Mouse (Mus musculus) naive thymus-derived CD4-positive, alpha-beta T cell, adult 2 months (primary cell): ENCODE data around the gene Prr19.
"Not testable (repeated sequence)": the region's sequence is repeated elsewhere in the genome, so short reads cannot be mapped to it uniquely, and the experiment has no call there.

Experiments used
- DNase-seq: peaks from one replicate; pipeline ENCODE4 v3.0.0-alpha.2; 2011; ENCODE audit warnings: low read depth

Gene Prr19

GRCm38 (mm10) chr7:25301063-25301462 lies at the start of gene Prr19:
TSS of gene Prr19 (plus strand) at chr7:25301411.
- no peak for DNase-seq

GRCm38 (mm10) chr7:25251822-25252221 lies 49.4 kb upstream of the Prr19 start:
- DNase-seq, result no peak

- no peak for DNase-seq
Measured at GRCm38 (mm10) chr7:25261896-25262295, 39.3 kb upstream of the Prr19 start.

- no peak for DNase-seq
Measured at GRCm38 (mm10) chr7:25263968-25264870, 37.0 kb upstream of the Prr19 start.

GRCm38 (mm10) chr7:25265743-25266142 lies 35.5 kb upstream of the Prr19 start:
- not testable (repeated sequence) for DNase-seq

GRCm38 (mm10) chr7:25266180-25266962 lies 34.8 kb upstream of the Prr19 start:
- DNase-seq, result no peak

GRCm38 (mm10) chr7:25267301-25267750 lies 33.9 kb upstream of the Prr19 start, which contains the start of gene Cic:
TSS of gene Cic (plus strand) at chr7:25267704.
- DNase-seq, result peak; percentile 100

GRCm38 (mm10) chr7:25267751-25268463 lies 33.3 kb upstream of the Prr19 start:
- DNase-seq, result peak; percentile 100

- DNase-seq, result no peak
Measured at GRCm38 (mm10) chr7:25268588-25268987, 32.6 kb upstream of the Prr19 start.

- DNase-seq, result peak; percentile 61
Measured at GRCm38 (mm10) chr7:25269029-25269428, 32.2 kb upstream of the Prr19 start.

- DNase-seq, result peak; percentile 71
Measured at GRCm38 (mm10) chr7:25269545-25270271, 31.5 kb upstream of the Prr19 start.

- DNase-seq, result no peak
Measured at GRCm38 (mm10) chr7:25270652-25271633, 30.3 kb upstream of the Prr19 start.

GRCm38 (mm10) chr7:25271651-25272444 lies 29.4 kb upstream of the Prr19 start:
- no peak for DNase-seq

- DNase-seq, result no peak
Measured at GRCm38 (mm10) chr7:25272445-25273258, 28.6 kb upstream of the Prr19 start.

- no peak for DNase-seq
Measured at GRCm38 (mm10) chr7:25273259-25274241, 27.7 kb upstream of the Prr19 start.

- DNase-seq, result peak; percentile 73
Measured at GRCm38 (mm10) chr7:25274571-25274970, 26.6 kb upstream of the Prr19 start.

GRCm38 (mm10) chr7:25274996-25275395 lies 26.2 kb upstream of the Prr19 start:
- DNase-seq, result no peak
